Mouse (Mus musculus) embryonic facial prominence, embryonic 10.5 days (tissue): ENCODE data around the gene Gm3005. TPM values are rescaled to one million over a fixed set of nuclear protein-coding genes. Genes with fewer than 3 reads are reported as not detected.
"Not testable (repeated sequence)": the region's sequence is repeated elsewhere in the genome, so short reads cannot be mapped to it uniquely, and the experiment has no call there.

Source experiments
- DNase-seq: peaks from one replicate; pipeline ENCODE4 v3.0.0-alpha.2; 2017; ENCODE audit warnings: low spot score
- H3K27ac ChIP-seq: fragments of 300-500 bp; sonication (generic); replicated peaks from 2 replicates; pipeline ENCODE4 v1.5.1; 2016; ENCODE audit warnings: mild to moderate bottlenecking
- H3K27me3 ChIP-seq: fragments of 300-500 bp; sonication (generic); replicated peaks from 2 replicates; pipeline ENCODE4 v1.6.1; 2016; ENCODE audit warnings: low read depth, mild to moderate bottlenecking; ENCODE audit not compliant: poor library complexity, severe bottlenecking
- H3K36me3 ChIP-seq: fragments of 300-500 bp; sonication (generic); replicated peaks from 2 replicates; pipeline ENCODE4 v1.6.1; 2016; ENCODE audit warnings: mild to moderate bottlenecking, moderate library complexity
- H3K4me1 ChIP-seq: fragments of 300-500 bp; sonication (generic); 2 replicates; pipeline ENCODE4 v1.6.1; 2016
- H3K4me3 ChIP-seq: fragments of 300-500 bp; sonication (generic); 2 replicates; pipeline ENCODE4 v1.5.1; 2016; ENCODE audit warnings: mild to moderate bottlenecking, moderate library complexity
- H3K9me3 ChIP-seq: fragments of 300-500 bp; sonication (generic); 2 replicates; pipeline ENCODE4 v1.6.1; 2016; ENCODE audit warnings: mild to moderate bottlenecking
- WGBS: fragments of 180-500 bp; shearing (Covaris S2); methylation state at CpG from one replicate; pipeline ENCODE4 v1.1.7; 2016; 5-methylcytosine and 5-hydroxymethylcytosine counted together
- polyA plus RNA-seq: library from polyadenylated mRNA; unstranded; fragments of >200 nt; fragmentation: Nextera tagmentation; extraction: Ambion mirVana; gene quantifications from 2 replicates; pipeline ENCODE4 v1.2.1, GENCODE M21; 2016

Gene Gm3005
- 1.4 and 2.0 TPM in 2 replicates for polyA plus RNA-seq

DNA sequence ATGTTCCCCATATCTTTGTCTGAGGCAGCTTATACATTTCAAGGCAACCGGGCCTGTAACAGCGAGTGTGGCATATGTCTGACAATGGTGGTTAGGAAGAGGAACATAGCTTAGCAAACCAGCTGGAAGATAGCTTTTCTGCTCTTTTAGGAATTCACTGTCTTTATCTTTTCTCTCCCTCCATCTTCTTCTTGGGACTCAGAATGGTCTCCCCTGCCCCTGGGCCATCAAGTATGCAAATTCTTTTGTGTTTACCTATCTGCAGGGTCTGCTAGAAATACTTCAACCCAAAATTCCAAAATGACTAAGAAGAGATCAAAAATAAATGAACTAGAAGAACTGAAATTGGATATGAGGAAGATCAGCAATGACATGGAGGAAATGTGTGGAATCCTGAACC is at the start of gene Gm3005:
Gene Gm3005 (plus strand): TSS at position 301 of the 400 bp plus-strand sequence.
- not testable (repeated sequence) for H3K27ac ChIP-seq, DNase-seq, H3K27me3 ChIP-seq, H3K4me1 ChIP-seq, H3K9me3 ChIP-seq, H3K36me3 ChIP-seq, H3K4me3 ChIP-seq
- WGBS = no CpG with 5 or more reads among the region's 2 CpGs

DNA sequence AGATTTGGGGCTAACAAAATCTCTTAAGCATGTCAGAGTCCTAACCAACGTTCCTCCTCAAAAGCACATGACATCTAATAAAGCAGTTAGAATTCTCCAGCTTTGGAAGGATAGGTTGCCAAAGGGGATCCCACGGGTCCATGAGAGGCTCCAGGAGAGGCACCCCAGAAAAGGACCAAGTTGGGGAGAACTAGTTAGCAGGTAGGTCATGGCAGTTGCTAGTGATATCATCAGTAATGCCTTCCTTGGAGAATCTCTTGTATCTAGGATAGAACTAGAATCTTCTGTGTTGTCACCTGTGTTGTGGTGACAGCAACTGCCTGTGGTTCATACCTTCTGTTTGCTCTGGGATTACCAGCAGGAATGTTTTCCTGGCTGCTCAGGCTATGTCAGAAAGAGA is 33.1 kb upstream of the Gm3005 start, which contains the start of gene Gm10413:
Gene Gm10413 (plus strand): TSS at position 301 of the 400 bp plus-strand sequence.
- WGBS = no CpG with 5 or more reads among the region's 2 CpGs
- not testable (repeated sequence) for H3K27me3 ChIP-seq, DNase-seq, H3K9me3 ChIP-seq, H3K4me3 ChIP-seq, H3K27ac ChIP-seq, H3K4me1 ChIP-seq, H3K36me3 ChIP-seq

- no CpG with 5 or more reads among the region's 32 CpGs for WGBS
- not testable (repeated sequence) for H3K27ac ChIP-seq, DNase-seq
Observed at GRCm38 (mm10) chr14:3412314-3412713, 15.6 kb upstream of the Gm3005 start, which contains the start of gene Gm10409. Gene Gm10409 (plus strand): TSS chr14:3412614.

GRCm38 (mm10) chr14:3449079-3449478 is 21.2 kb downstream of the Gm3005 start, which contains the start of gene Gm10408:
Gene Gm10408 (plus strand): TSS chr14:3449379.
- not testable (repeated sequence) for DNase-seq, H3K27ac ChIP-seq, H3K4me3 ChIP-seq, H3K36me3 ChIP-seq, H3K27me3 ChIP-seq, H3K4me1 ChIP-seq, H3K9me3 ChIP-seq
- WGBS = no CpG with 5 or more reads among the region's 3 CpGs

More at GRCm38 (mm10) chr14:3412314-3412713, 15.6 kb upstream of the Gm3005 start, which contains the start of gene Gm10409:
- not testable (repeated sequence) for H3K9me3 ChIP-seq, H3K4me3 ChIP-seq, H3K4me1 ChIP-seq, H3K36me3 ChIP-seq, H3K27me3 ChIP-seq

DNA sequence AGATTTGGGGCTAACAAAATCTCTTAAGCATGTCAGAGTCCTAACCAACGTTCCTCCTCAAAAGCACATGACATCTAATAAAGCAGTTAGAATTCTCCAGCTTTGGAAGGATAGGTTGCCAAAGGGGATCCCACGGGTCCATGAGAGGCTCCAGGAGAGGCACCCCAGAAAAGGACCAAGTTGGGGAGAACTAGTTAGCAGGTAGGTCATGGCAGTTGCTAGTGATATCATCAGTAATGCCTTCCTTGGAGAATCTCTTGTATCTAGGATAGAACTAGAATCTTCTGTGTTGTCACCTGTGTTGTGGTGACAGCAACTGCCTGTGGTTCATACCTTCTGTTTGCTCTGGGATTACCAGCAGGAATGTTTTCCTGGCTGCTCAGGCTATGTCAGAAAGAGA is 206.3 kb downstream of the Gm3005 start, which contains the start of gene Gm3012:
Gene Gm3012 (plus strand): TSS at position 301 of the 400 bp plus-strand sequence.
- not testable (repeated sequence) for H3K4me1 ChIP-seq, H3K36me3 ChIP-seq, H3K27ac ChIP-seq, H3K9me3 ChIP-seq, DNase-seq, H3K4me3 ChIP-seq, H3K27me3 ChIP-seq
- no CpG with 5 or more reads among the region's 2 CpGs for WGBS

Other genes starting within 250 kb of the Gm3005 start
- not detected in 2 replicates for gene Gm5795, start 239.8 kb upstream of the Gm3005 start, polyA plus RNA-seq
- 13.9 and 14.6 TPM in 2 replicates for gene D830030K20Rik, start 219.6 kb upstream of the Gm3005 start, polyA plus RNA-seq
- gene Gm2956, start 95.5 kb upstream of the Gm3005 start, polyA plus RNA-seq = not detected in 2 replicates
- not detected in 2 replicates for gene Gm10413, start 33.0 kb upstream of the Gm3005 start, polyA plus RNA-seq
- gene Gm10409, start 15.5 kb upstream of the Gm3005 start, polyA plus RNA-seq = 1.9 and 2.0 TPM in 2 replicates
- gene Gm10408, start 21.3 kb downstream of the Gm3005 start, polyA plus RNA-seq = not detected in 2 replicates
- gene Gm3012, start 206.4 kb downstream of the Gm3005 start, polyA plus RNA-seq = not detected in 2 replicates
- 1.9 and 2.0 TPM in 2 replicates for gene Gm3020, start 223.9 kb downstream of the Gm3005 start, polyA plus RNA-seq